Mouse (Mus musculus) CD8-positive naive resting alpha-beta T cell, adult 2 months (primary cell): ENCODE results near the gene Slc12a9.
A peak's percentile ranks its signal among the peaks of the same experiment; 100 is the strongest.

Experiments
- DNase-seq, 2 experiments: peaks; one replicate each; pipeline ENCODE4 v3.0.0; 2022; ENCODE audit warnings: low read depth in 2 of 2, low spot score in 2 of 2

Slc12a9 gene

GRCm38 (mm10) chr5:137333512-137334174 lies at the start of gene Slc12a9:
Slc12a9 (minus strand) TSS chr5:137333597.
- DNase-seq, result peak; percentile 83 to 94

GRCm38 (mm10) chr5:137381152-137381551 lies 47.8 kb upstream of the Slc12a9 start:
- peak; percentile 31 to 47 for DNase-seq

- no peak for DNase-seq
Measured at GRCm38 (mm10) chr5:137377603-137378002, 44.2 kb upstream of the Slc12a9 start.

- no peak for DNase-seq
Measured at GRCm38 (mm10) chr5:137377176-137377575, 43.8 kb upstream of the Slc12a9 start.

- no peak for DNase-seq
Measured at GRCm38 (mm10) chr5:137376722-137377121, 43.3 kb upstream of the Slc12a9 start.

GRCm38 (mm10) chr5:137376198-137376597 lies 42.8 kb upstream of the Slc12a9 start:
- DNase-seq, result no peak

- DNase-seq, result no peak
Measured at GRCm38 (mm10) chr5:137375627-137376026, 42.2 kb upstream of the Slc12a9 start.

GRCm38 (mm10) chr5:137374521-137375080 lies 41.2 kb upstream of the Slc12a9 start:
- no peak for DNase-seq

- no peak for DNase-seq
Measured at GRCm38 (mm10) chr5:137373371-137373950, 40.1 kb upstream of the Slc12a9 start.

GRCm38 (mm10) chr5:137369665-137370064 lies 36.3 kb upstream of the Slc12a9 start:
- DNase-seq, result no peak

- no peak for DNase-seq
Measured at GRCm38 (mm10) chr5:137358382-137358781, 25.0 kb upstream of the Slc12a9 start.

GRCm38 (mm10) chr5:137354091-137354490 lies 20.7 kb upstream of the Slc12a9 start:
- DNase-seq, result no peak

- no peak for DNase-seq
Measured at GRCm38 (mm10) chr5:137352011-137352975, 18.9 kb upstream of the Slc12a9 start.

- DNase-seq, result no peak
Measured at GRCm38 (mm10) chr5:137351394-137351793, 18.0 kb upstream of the Slc12a9 start.

- no peak for DNase-seq
Measured at GRCm38 (mm10) chr5:137351058-137351380, 17.6 kb upstream of the Slc12a9 start.

GRCm38 (mm10) chr5:137350205-137351057 lies 17.0 kb upstream of the Slc12a9 start:
- DNase-seq, result no peak

- no peak for DNase-seq
Measured at GRCm38 (mm10) chr5:137349384-137350204, 16.2 kb upstream of the Slc12a9 start, which contains the start of gene Ephb4. Ephb4 (plus strand) TSS chr5:137350109.

- DNase-seq, result no peak
Measured at GRCm38 (mm10) chr5:137348482-137349383, 15.3 kb upstream of the Slc12a9 start.

- DNase-seq, result no peak
Measured at GRCm38 (mm10) chr5:137347856-137348255, 14.5 kb upstream of the Slc12a9 start.
